Mouse (Mus musculus): ENCODE data around the gene Mrgprf. TPM values are rescaled to one million over a fixed set of nuclear protein-coding genes. Genes with fewer than 3 reads are reported as not detected.
A peak's percentile ranks its signal among the peaks of the same experiment; 100 is the strongest.

Mrgprf gene
- polyA plus RNA-seq, 1 experiment from 2014 or later: 2.7 TPM

- Histone ChIP-seq H3K9ac (ENCODE audit: low read length) (no peak overlapping the region), H3K36me3 (ENCODE audit: control insufficient read depth, insufficient read depth, low read length) (no peaks in the 10 kb centered on the region), H3K4me2 (ENCODE audit: low read length) (no peak overlapping the region), H3K4me3 (ENCODE audit: low read depth, low read length) (no peak overlapping the region), H3K27me3 (replicated peaks; ENCODE audit: control insufficient read depth, insufficient read depth, low read length) (no peaks in the 10 kb centered on the region), H3K27ac (ENCODE audit: low read depth, low read length) (no peak overlapping the region), H3K4me1 (ENCODE audit: control insufficient read depth, insufficient read depth, low read length) (no peaks in the 10 kb centered on the region), H3K9me3 (replicated peaks; ENCODE audit: control insufficient read depth, low read length) (no peaks in the 10 kb centered on the region)
- no peak for ATAC-seq
- DNase-seq (ENCODE audit: low spot score): no peak
- 29% methylated on average over 4 of the region's 4 CpGs for WGBS
Measured at GRCm38 (mm10) chr7:145323607-145324006, 23.0 kb downstream of the Mrgprf start.

GRCm38 (mm10) chr7:145325697-145326096 is 25.1 kb downstream of the Mrgprf start:
- no peak overlapping the region for H3K4me2 ChIP-seq (ENCODE audit: low read length)
- no peaks in the 10 kb centered on the region for H3K27me3 ChIP-seq (replicated peaks; ENCODE audit: control insufficient read depth, insufficient read depth, low read length)
- no peaks in the 10 kb centered on the region for H3K36me3 ChIP-seq (ENCODE audit: control insufficient read depth, insufficient read depth, low read length)
- no peak overlapping the region for H3K9ac ChIP-seq (ENCODE audit: low read length)
- no peak overlapping the region for H3K4me3 ChIP-seq (ENCODE audit: low read depth, low read length)
- ATAC-seq (no peak), DNase-seq (ENCODE audit: low spot score) (no peak)
- H3K27ac ChIP-seq (ENCODE audit: low read depth, low read length): no peak overlapping the region
- no peaks in the 10 kb centered on the region for H3K4me1 ChIP-seq (ENCODE audit: control insufficient read depth, insufficient read depth, low read length)
- 77% methylated on average over 2 of the region's 2 CpGs for WGBS
- no peaks in the 10 kb centered on the region for H3K9me3 ChIP-seq (replicated peaks; ENCODE audit: control insufficient read depth, low read length)

- Histone ChIP-seq H3K27ac (ENCODE audit: low read depth, low read length) (no peak overlapping the region), H3K9ac (ENCODE audit: low read length) (no peak overlapping the region), H3K4me3 (ENCODE audit: low read depth, low read length) (no peak overlapping the region), H3K4me1 (ENCODE audit: control insufficient read depth, insufficient read depth, low read length) (no peaks in the 10 kb centered on the region), H3K36me3 (ENCODE audit: control insufficient read depth, insufficient read depth, low read length) (no peaks in the 10 kb centered on the region), H3K9me3 (replicated peaks; ENCODE audit: control insufficient read depth, low read length) (no peaks in the 10 kb centered on the region), H3K4me2 (ENCODE audit: low read length) (no peak overlapping the region), H3K27me3 (replicated peaks; ENCODE audit: control insufficient read depth, insufficient read depth, low read length) (no peaks in the 10 kb centered on the region)
- no peak for ATAC-seq
- DNase-seq (ENCODE audit: low spot score): no peak
- 85% methylated on average over 2 of the region's 2 CpGs for whole genome bisulfite sequencing
Measured at GRCm38 (mm10) chr7:145329982-145330381, 29.4 kb downstream of the Mrgprf start.

GRCm38 (mm10) chr7:145330641-145331040 is 30.0 kb downstream of the Mrgprf start:
- H3K4me3 ChIP-seq (ENCODE audit: low read depth, low read length): no peak overlapping the region
- no peaks in the 10 kb centered on the region for H3K4me1 ChIP-seq (ENCODE audit: control insufficient read depth, insufficient read depth, low read length)
- DNase-seq (ENCODE audit: low spot score) (no peak), ATAC-seq (no peak)
- no peak overlapping the region for H3K27ac ChIP-seq (ENCODE audit: low read depth, low read length)
- WGBS: 90% methylated on average over 2 of the region's 2 CpGs
- H3K4me2 ChIP-seq (ENCODE audit: low read length): no peak overlapping the region
- no peaks in the 10 kb centered on the region for H3K36me3 ChIP-seq (ENCODE audit: control insufficient read depth, insufficient read depth, low read length)
- no peaks in the 10 kb centered on the region for H3K9me3 ChIP-seq (replicated peaks; ENCODE audit: control insufficient read depth, low read length)
- H3K27me3 ChIP-seq (replicated peaks; ENCODE audit: control insufficient read depth, insufficient read depth, low read length): no peaks in the 10 kb centered on the region
- no peak overlapping the region for H3K9ac ChIP-seq (ENCODE audit: low read length)

GRCm38 (mm10) chr7:145332376-145333041 is 31.9 kb downstream of the Mrgprf start:
- WGBS: 55% methylated on average over 1 of the region's 1 CpGs
- no peak overlapping the region for H3K4me3 ChIP-seq (ENCODE audit: low read depth, low read length)
- no peaks in the 10 kb centered on the region for H3K27me3 ChIP-seq (replicated peaks; ENCODE audit: control insufficient read depth, insufficient read depth, low read length)
- no peak overlapping the region for H3K4me2 ChIP-seq (ENCODE audit: low read length)
- H3K27ac ChIP-seq (ENCODE audit: low read depth, low read length): no peak overlapping the region
- peak; percentile 26 for DNase-seq (ENCODE audit: low spot score)
- no peaks in the 10 kb centered on the region for H3K36me3 ChIP-seq (ENCODE audit: control insufficient read depth, insufficient read depth, low read length)
- H3K4me1 ChIP-seq (ENCODE audit: control insufficient read depth, insufficient read depth, low read length): no peaks in the 10 kb centered on the region
- no peak for ATAC-seq
- no peak overlapping the region for H3K9ac ChIP-seq (ENCODE audit: low read length)
- H3K9me3 ChIP-seq (replicated peaks; ENCODE audit: control insufficient read depth, low read length): no peaks in the 10 kb centered on the region

- Histone ChIP-seq H3K4me1 (ENCODE audit: control insufficient read depth, insufficient read depth, low read length) (no peaks in the 10 kb centered on the region), H3K4me2 (ENCODE audit: low read length) (no peak overlapping the region), H3K36me3 (ENCODE audit: control insufficient read depth, insufficient read depth, low read length) (no peaks in the 10 kb centered on the region), H3K4me3 (ENCODE audit: low read depth, low read length) (no peak overlapping the region), H3K9me3 (replicated peaks; ENCODE audit: control insufficient read depth, low read length) (no peaks in the 10 kb centered on the region), H3K9ac (ENCODE audit: low read length) (no peak overlapping the region), H3K27ac (ENCODE audit: low read depth, low read length) (no peak overlapping the region), H3K27me3 (replicated peaks; ENCODE audit: control insufficient read depth, insufficient read depth, low read length) (no peaks in the 10 kb centered on the region)
- ATAC-seq (no peak), DNase-seq (ENCODE audit: low spot score) (no peak)
- 92% methylated on average over 6 of the region's 6 CpGs for WGBS
Measured at GRCm38 (mm10) chr7:145333936-145334335, 33.3 kb downstream of the Mrgprf start.

- no peak overlapping the region for H3K27ac ChIP-seq (ENCODE audit: low read depth, low read length)
- no peak overlapping the region for H3K9ac ChIP-seq (ENCODE audit: low read length)
- WGBS: 67% methylated on average over 4 of the region's 4 CpGs
- ATAC-seq: no peak
- H3K4me2 ChIP-seq (ENCODE audit: low read length): no peak overlapping the region
- H3K36me3 ChIP-seq (ENCODE audit: control insufficient read depth, insufficient read depth, low read length): no peaks in the 10 kb centered on the region
- no peak overlapping the region for H3K4me3 ChIP-seq (ENCODE audit: low read depth, low read length)
- H3K27me3 ChIP-seq (replicated peaks; ENCODE audit: control insufficient read depth, insufficient read depth, low read length): no peaks in the 10 kb centered on the region
- DNase-seq (ENCODE audit: low spot score): no peak
- no peaks in the 10 kb centered on the region for H3K9me3 ChIP-seq (replicated peaks; ENCODE audit: control insufficient read depth, low read length)
- no peaks in the 10 kb centered on the region for H3K4me1 ChIP-seq (ENCODE audit: control insufficient read depth, insufficient read depth, low read length)
Measured at GRCm38 (mm10) chr7:145334428-145335027, 33.9 kb downstream of the Mrgprf start.

- Histone ChIP-seq H3K27me3 (replicated peaks; ENCODE audit: control insufficient read depth, insufficient read depth, low read length) (no peaks in the 10 kb centered on the region), H3K9me3 (replicated peaks; ENCODE audit: control insufficient read depth, low read length) (no peaks in the 10 kb centered on the region), H3K27ac (ENCODE audit: low read depth, low read length) (no peak overlapping the region), H3K4me2 (ENCODE audit: low read length) (no peak overlapping the region), H3K9ac (ENCODE audit: low read length) (no peak overlapping the region), H3K36me3 (ENCODE audit: control insufficient read depth, insufficient read depth, low read length) (no peaks in the 10 kb centered on the region), H3K4me3 (ENCODE audit: low read depth, low read length) (no peak overlapping the region), H3K4me1 (ENCODE audit: control insufficient read depth, insufficient read depth, low read length) (no peaks in the 10 kb centered on the region)
- DNase-seq (ENCODE audit: low spot score): peak; percentile 53
- ATAC-seq: peak; percentile 44; the same call in 1 of the 2 replicates
Measured at GRCm38 (mm10) chr7:145335199-145335598, 34.6 kb downstream of the Mrgprf start.

GRCm38 (mm10) chr7:145335616-145336332 is 35.1 kb downstream of the Mrgprf start:
- ATAC-seq (no peak), DNase-seq (ENCODE audit: low spot score) (no peak)
- Histone ChIP-seq H3K27ac (ENCODE audit: low read depth, low read length) (no peak overlapping the region), H3K9ac (ENCODE audit: low read length) (no peak overlapping the region), H3K4me3 (ENCODE audit: low read depth, low read length) (no peak overlapping the region), H3K4me2 (ENCODE audit: low read length) (no peak overlapping the region), H3K4me1 (ENCODE audit: control insufficient read depth, insufficient read depth, low read length) (no peaks in the 10 kb centered on the region), H3K9me3 (replicated peaks; ENCODE audit: control insufficient read depth, low read length) (no peaks in the 10 kb centered on the region), H3K36me3 (ENCODE audit: control insufficient read depth, insufficient read depth, low read length) (no peaks in the 10 kb centered on the region), H3K27me3 (replicated peaks; ENCODE audit: control insufficient read depth, insufficient read depth, low read length) (no peaks in the 10 kb centered on the region)
- 83% methylated on average over 3 of the region's 3 CpGs for WGBS
